Mouse (Mus musculus) erythroblast, embryonic 14.5 days (primary cell): ENCODE measurements around the gene Ccdc186.

Source experiments
- GATA1 ChIP-seq: IDR thresholded peaks from 2 replicates; pipeline ENCODE4 v1.6.1; 2012; ENCODE audit warnings: low read length, inconsistent platforms, mixed read lengths
- TAL1 ChIP-seq: IDR thresholded peaks from 3 replicates; pipeline ENCODE4 v1.6.1; 2012; ENCODE audit warnings: low read length, inconsistent platforms, mixed read lengths

- TF ChIP-seq GATA1 (no peak), TAL1 (no peak)
Measured at GRCm38 (mm10) chr19:56867701-56868100, 45.7 kb upstream of the Ccdc186 start.
